Comparison of ENCODE assay signal across 8 mouse cellular contexts in genomic region chr2:151996229-151997189, GRCm38 (mm10). TPM values are rescaled to one million over a fixed set of nuclear protein-coding genes. Genes with fewer than 3 reads are reported as not detected.
DNase-seq lines count a peak whose midpoint lies in the region; ATAC-seq and TF ChIP-seq lines count a peak whose summit lies in the region.

TSS of gene Slc52a3 (plus strand) at chr2:151996511.

- no peaks in the 10 kb centered on the region; the same call in 1 of the 2 replicates for H3K4me1 ChIP-seq in brown adipose tissue, adult 24 weeks (ENCODE audit: control insufficient read depth, insufficient read depth, insufficient read length, low read length)
- H3K4me1 ChIP-seq in heart, embryonic 13.5 days = peaks cover 30% of the 10 kb centered on the region
- peaks cover 60% of the 10 kb centered on the region for H3K4me1 ChIP-seq in liver, embryonic 13.5 days (replicated peaks)
- H3K4me1 ChIP-seq in neural tube, embryonic 13.5 days (replicated peaks) = peaks cover 16% of the 10 kb centered on the region
- peaks cover 10% of the 10 kb centered on the region for H3K4me1 ChIP-seq in testis, adult 2 months (ENCODE audit: control insufficient read depth, insufficient read depth, low read length)

- H3K36me3 ChIP-seq in heart, embryonic 13.5 days = no peaks in the 10 kb centered on the region
- H3K36me3 ChIP-seq in liver, embryonic 13.5 days = no peaks in the 10 kb centered on the region
- H3K36me3 ChIP-seq in neural tube, embryonic 13.5 days = no peaks in the 10 kb centered on the region
- H3K36me3 ChIP-seq in testis, adult 2 months (ENCODE audit: control insufficient read depth, insufficient read depth, low read length) = no peaks in the 10 kb centered on the region

- peak within 1 kb of the TSS; percentile 38 for H3K4me3 ChIP-seq in brown adipose tissue, adult 24 weeks (ENCODE audit: insufficient read depth, low read depth, low read length)
- H3K4me3 ChIP-seq in heart, embryonic 13.5 days = peak within 1 kb of the TSS; percentile 40
- H3K4me3 ChIP-seq in liver, embryonic 13.5 days (replicated peaks) = peak within 1 kb of the TSS; percentile 47
- H3K4me3 ChIP-seq in neural tube, embryonic 13.5 days = no peak within 1 kb of the TSS
- H3K4me3 ChIP-seq in testis, adult 2 months (ENCODE audit: control insufficient read depth, low read depth, low read length) = peak within 1 kb of the TSS; percentile 54

- H3K4me2 ChIP-seq in heart, embryonic 13.5 days = peak within 1 kb of the TSS; percentile 61
- peak within 1 kb of the TSS; percentile 68 for H3K4me2 ChIP-seq in liver, embryonic 13.5 days
- peak within 1 kb of the TSS; percentile 24 for H3K4me2 ChIP-seq in neural tube, embryonic 13.5 days

- ATAC-seq in erythroid progenitor cell, adult 5-6 weeks (replicated peaks; ENCODE audit: low FRiP score, poor library complexity, severe bottlenecking) = peak; percentile 62; the same call in 1 of the 2 replicates
- no peak for ATAC-seq in heart, embryonic 13.5 days (ENCODE audit: extremely low read depth, insufficient number of reproducible peaks, low FRiP score, low TSS enrichment)
- peak; percentile 45 for ATAC-seq in liver, embryonic 13.5 days (ENCODE audit: low read depth)
- ATAC-seq in neural tube, embryonic 13.5 days (ENCODE audit: low read depth) = no peak

- WGBS in heart, embryonic 13.5 days = 7% methylated on average over 35 of the region's 35 CpGs
- WGBS in liver, embryonic 13.5 days (ENCODE audit: insufficient replicate concordance) = 7% methylated on average over 35 of the region's 35 CpGs
- WGBS in neural tube, embryonic 13.5 days = 9% methylated on average over 35 of the region's 35 CpGs

- H3K27ac ChIP-seq in brown adipose tissue, adult 24 weeks (replicated peaks; ENCODE audit: low read depth, low read length) = 0 out of 2 replicates have a peak within 1 kb of the TSS, but pooled peaks have one; percentile 3
- H3K27ac ChIP-seq in heart, embryonic 13.5 days (replicated peaks) = no peak within 1 kb of the TSS
- peak within 1 kb of the TSS; percentile 43 for H3K27ac ChIP-seq in liver, embryonic 13.5 days
- no peak within 1 kb of the TSS for H3K27ac ChIP-seq in neural tube, embryonic 13.5 days (replicated peaks)
- no peak within 1 kb of the TSS for H3K27ac ChIP-seq in testis, adult 2 months (ENCODE audit: control insufficient read depth, insufficient read depth, low read depth, low read length)

- TF ChIP-seq POLR2A in testis, adult 2 months (IDR thresholded peaks at IDR 0.05; ENCODE audit: control insufficient read depth, low read depth, low read length) = no peak

- H3K9me3 ChIP-seq in heart, embryonic 13.5 days = no peaks in the 10 kb centered on the region
- H3K9me3 ChIP-seq in liver, embryonic 13.5 days (replicated peaks) = no peaks in the 10 kb centered on the region
- H3K9me3 ChIP-seq in neural tube, embryonic 13.5 days = no peaks in the 10 kb centered on the region

- H3K27me3 ChIP-seq in heart, embryonic 13.5 days (replicated peaks) = peaks cover 96% of the 10 kb centered on the region
- H3K27me3 ChIP-seq in liver, embryonic 13.5 days = peaks cover 62% of the 10 kb centered on the region
- peaks cover 66% of the 10 kb centered on the region for H3K27me3 ChIP-seq in neural tube, embryonic 13.5 days
- no peaks in the 10 kb centered on the region for H3K27me3 ChIP-seq in testis, adult 2 months (ENCODE audit: control insufficient read depth, insufficient read depth, low read length)

- H3K9ac ChIP-seq in heart, embryonic 13.5 days = no peak within 1 kb of the TSS; the same call in 1 of the 2 replicates
- H3K9ac ChIP-seq in liver, embryonic 13.5 days = peak within 1 kb of the TSS; percentile 29; the same call in 1 of the 2 replicates
- no peak within 1 kb of the TSS for H3K9ac ChIP-seq in neural tube, embryonic 13.5 days

- DNase-seq in CD4-positive helper T cell, adult 2 months (ENCODE audit: low read depth, low spot score) = peak; percentile 89
- peak; percentile 93 for DNase-seq in kidney, postnatal 14 days
- DNase-seq in liver, embryonic 13.5 days = peak; percentile 75

- TF ChIP-seq CTCF in testis, adult 2 months (IDR thresholded peaks at IDR 0.05; ENCODE audit: control insufficient read depth, insufficient read depth, insufficient replicate concordance, low read depth, low read length) = peak; percentile 98

RNA-seq across cellular contexts. Expression of gene Slc52a3, which starts in this region (rescaled TPM):
- 0.42 TPM in 1 of 2 replicates, not detected in the other for polyA plus RNA-seq in brown adipose tissue, adult 24 weeks (2012; ENCODE audit: insufficient read depth, insufficient read length, missing spikeins)
- not detected in 2 replicates for total RNA-seq in erythroid progenitor cell, adult 5-6 weeks (2015; ENCODE audit: low replicate concordance)
- 0.26 TPM in 1 of 2 replicates, not detected in the other for total RNA-seq in erythroid progenitor cell, adult 5-6 weeks (2017; ENCODE audit: low replicate concordance)
- 0.17 and 0.25 TPM in 2 replicates for polyA plus RNA-seq in heart, embryonic 13.5 days (2015; fragmentation: Nextera tagmentation; extraction: Ambion mirVana)
- polyA plus RNA-seq in liver, embryonic 13.5 days (2015; fragmentation: Nextera tagmentation; extraction: Ambion mirVana) = 1.3 and 1.5 TPM in 2 replicates
- polyA plus RNA-seq in neural tube, embryonic 13.5 days (2015; fragmentation: Nextera tagmentation; extraction: Ambion mirVana) = 0.99 and 1.1 TPM in 2 replicates
- 37.6 and 52.4 TPM in 2 replicates for polyA plus RNA-seq in testis, adult 2 months (2012; rRNA removed)

Comparison
In these comparisons a context has a peak if more than half of its experiments do, and no peak if none do; other contexts are left out.
1. RNA of gene Slc52a3 (polyA plus RNA-seq): 37.6 to 52.4 TPM in testis, adult 2 months; 1.3 to 1.5 TPM in liver, embryonic 13.5 days, 0.99 to 1.1 TPM in neural tube, embryonic 13.5 days, 0.42 TPM in brown adipose tissue, adult 24 weeks and 0.17 to 0.25 TPM in heart, embryonic 13.5 days; every median in the first group is over 10 times any median in the second.
2. Peak in ATAC-seq in erythroid progenitor cell, adult 5-6 weeks; RNA of the gene not detected or under 1 TPM.
3. H3K27ac ChIP-seq: peak in brown adipose tissue, adult 24 weeks (single experiment) and liver, embryonic 13.5 days (single experiment); none in heart, embryonic 13.5 days (single experiment), neural tube, embryonic 13.5 days (single experiment) and testis, adult 2 months (single experiment).
4. Peak in every context shown above with its lines, with median percentiles within 50 percentile points of each other: DNase-seq and H3K4me2 ChIP-seq.